Mouse (Mus musculus) kidney, embryonic 16.5 days (tissue): Measurements from ENCODE around the gene Hnrnpd. TPM values are rescaled to one million over a fixed set of nuclear protein-coding genes. Genes with fewer than 3 reads are reported as not detected.
A peak's percentile ranks its signal among the peaks of the same experiment; 100 is the strongest.

ENCODE experiments used
- ATAC-seq: fragments of 200-750 bp; cut with Nextera tagmentation; 2 replicates; pipeline ENCODE4 v1.8.0; 2017; ENCODE audit warnings: moderate TSS enrichment; ENCODE audit not compliant: low FRiP score, low TSS enrichment
- H3K27ac ChIP-seq: fragments of 300-500 bp; sonication (generic); 2 replicates; pipeline ENCODE4 v1.5.1; 2014; ENCODE audit warnings: low read length
- H3K27me3 ChIP-seq: fragments of 300-500 bp; sonication (generic); 2 replicates; pipeline ENCODE4 v1.6.1; 2014; ENCODE audit warnings: low read length, control low read depth, mixed read lengths; ENCODE audit not compliant: insufficient read depth
- H3K36me3 ChIP-seq: fragments of 300-500 bp; sonication (generic); 2 replicates; pipeline ENCODE4 v1.6.1; 2014; ENCODE audit warnings: low read length, control low read depth, mixed read lengths; ENCODE audit not compliant: insufficient read depth
- H3K4me1 ChIP-seq: fragments of 300-500 bp; sonication (generic); 2 replicates; pipeline ENCODE4 v1.6.1; 2014; ENCODE audit warnings: low read length, control low read depth, mixed read lengths; ENCODE audit not compliant: insufficient read depth
- H3K4me2 ChIP-seq: fragments of 300-500 bp; sonication (generic); replicated peaks from 2 replicates; pipeline ENCODE4 v1.6.1; 2014; ENCODE audit warnings: low read depth, low read length
- H3K4me3 ChIP-seq: fragments of 300-500 bp; sonication (generic); 2 replicates; pipeline ENCODE4 v1.5.1; 2014; ENCODE audit warnings: mild to moderate bottlenecking, low read length
- H3K9ac ChIP-seq: fragments of 300-500 bp; sonication (generic); replicated peaks from 2 replicates; pipeline ENCODE4 v1.6.1; 2014; ENCODE audit warnings: low read length
- H3K9me3 ChIP-seq: fragments of 300-500 bp; sonication (generic); 2 replicates; pipeline ENCODE4 v1.6.1; 2016; ENCODE audit warnings: low read length, control low read depth
- WGBS: fragments of 180-500 bp; shearing (Covaris S2); extraction: QIAGEN DNeasy Blood & Tissue Kit; methylation state at CpG from one replicate; pipeline ENCODE4 v1.1.7; 2014; 5-methylcytosine and 5-hydroxymethylcytosine counted together
- polyA plus RNA-seq: library from polyadenylated mRNA; unstranded; fragments of >200 nt; fragmentation: Nextera tagmentation; extraction: Ambion mirVana; gene quantifications from 2 replicates; pipeline ENCODE4 v1.2.1, GENCODE M21; 2015

Gene Hnrnpd
- polyA plus RNA-seq = 57.2 and 84.8 TPM in 2 replicates

GRCm38 (mm10) chr5:99978699-99979442 lies at the start of gene Hnrnpd, which contains the start of gene 4930524J08Rik:
Gene Hnrnpd (minus strand): TSS chr5:99978938.
Gene 4930524J08Rik (plus strand): TSS chr5:99979061.
- peak; percentile 97 for ATAC-seq
- Histone ChIP-seq H3K36me3 (peaks cover 3% of the 10 kb centered on the region; the same call in 1 of the 2 replicates), H3K27ac (peak within 1 kb of the TSS; percentile 100), H3K4me3 (peak within 1 kb of the TSS; percentile 95), H3K4me1 (peaks cover 20% of the 10 kb centered on the region), H3K9me3 (no peaks in the 10 kb centered on the region), H3K9ac (peak within 1 kb of the TSS; percentile 99), H3K27me3 (no peaks in the 10 kb centered on the region), H3K4me2 (peak within 1 kb of the TSS; percentile 95)
- under 1% methylated on average over 70 of the region's 97 CpGs for WGBS

GRCm38 (mm10) chr5:100024868-100025267 lies 46.1 kb upstream of the Hnrnpd start:
- no peaks in the 10 kb centered on the region for H3K4me1 ChIP-seq
- H3K36me3 ChIP-seq = no peaks in the 10 kb centered on the region
- no peaks in the 10 kb centered on the region for H3K9me3 ChIP-seq
- WGBS = 64% methylated on average over 1 of the region's 1 CpGs
- H3K4me2 ChIP-seq = no peak overlapping the region
- H3K27ac ChIP-seq = no peak overlapping the region
- H3K4me3 ChIP-seq = no peak overlapping the region
- ATAC-seq = no peak
- no peak overlapping the region for H3K9ac ChIP-seq
- no peaks in the 10 kb centered on the region for H3K27me3 ChIP-seq

GRCm38 (mm10) chr5:100024403-100024802 lies 45.7 kb upstream of the Hnrnpd start:
- WGBS = 61% methylated on average over 5 of the region's 5 CpGs
- no peak for ATAC-seq

GRCm38 (mm10) chr5:100020089-100020488 lies 41.4 kb upstream of the Hnrnpd start:
- H3K9ac ChIP-seq = no peak overlapping the region
- no peaks in the 10 kb centered on the region for H3K36me3 ChIP-seq
- H3K4me1 ChIP-seq = no peaks in the 10 kb centered on the region
- H3K9me3 ChIP-seq = no peaks in the 10 kb centered on the region
- no peak overlapping the region for H3K27ac ChIP-seq
- no peak overlapping the region for H3K4me2 ChIP-seq
- H3K27me3 ChIP-seq = no peaks in the 10 kb centered on the region
- no peak for ATAC-seq
- no peak overlapping the region for H3K4me3 ChIP-seq

More at GRCm38 (mm10) chr5:100024403-100024802, 45.7 kb upstream of the Hnrnpd start:
- Histone ChIP-seq H3K9ac (no peak overlapping the region), H3K27me3 (no peaks in the 10 kb centered on the region), H3K9me3 (no peaks in the 10 kb centered on the region), H3K36me3 (no peaks in the 10 kb centered on the region), H3K4me3 (no peak overlapping the region), H3K4me1 (no peaks in the 10 kb centered on the region), H3K4me2 (no peak overlapping the region), H3K27ac (no peak overlapping the region)

- H3K9me3 ChIP-seq = no peaks in the 10 kb centered on the region
- no peak for ATAC-seq
- no peak overlapping the region for H3K27ac ChIP-seq
- no peak overlapping the region for H3K4me2 ChIP-seq
- no peak overlapping the region for H3K4me3 ChIP-seq
- H3K9ac ChIP-seq = no peak overlapping the region
- WGBS = 81% methylated on average over 9 of the region's 9 CpGs
- no peaks in the 10 kb centered on the region for H3K27me3 ChIP-seq
- H3K4me1 ChIP-seq = no peaks in the 10 kb centered on the region
- no peaks in the 10 kb centered on the region for H3K36me3 ChIP-seq
Measured at GRCm38 (mm10) chr5:100012599-100012998, 33.9 kb upstream of the Hnrnpd start.

GRCm38 (mm10) chr5:100008485-100008884 lies 29.7 kb upstream of the Hnrnpd start:
- no peaks in the 10 kb centered on the region for H3K9me3 ChIP-seq
- 50% methylated on average over 3 of the region's 3 CpGs for WGBS

GRCm38 (mm10) chr5:100007040-100007375 lies 28.3 kb upstream of the Hnrnpd start:
- Histone ChIP-seq H3K9me3 (no peaks in the 10 kb centered on the region), H3K4me3 (no peak overlapping the region), H3K27me3 (no peaks in the 10 kb centered on the region), H3K27ac (no peak overlapping the region), H3K4me2 (no peak overlapping the region), H3K9ac (no peak overlapping the region), H3K36me3 (no peaks in the 10 kb centered on the region), H3K4me1 (no peaks in the 10 kb centered on the region)
- ATAC-seq = no peak
- 84% methylated on average over 4 of the region's 4 CpGs for WGBS

More at GRCm38 (mm10) chr5:100008485-100008884, 29.7 kb upstream of the Hnrnpd start:
- H3K4me2 ChIP-seq = no peak overlapping the region
- no peaks in the 10 kb centered on the region for H3K27me3 ChIP-seq
- no peak overlapping the region for H3K9ac ChIP-seq
- no peak overlapping the region for H3K4me3 ChIP-seq
- no peaks in the 10 kb centered on the region for H3K36me3 ChIP-seq
- H3K4me1 ChIP-seq = no peaks in the 10 kb centered on the region
- H3K27ac ChIP-seq = no peak overlapping the region
- no peak for ATAC-seq

GRCm38 (mm10) chr5:100006324-100007039 lies 27.7 kb upstream of the Hnrnpd start:
- WGBS = 90% methylated on average over 4 of the region's 4 CpGs
- no peak overlapping the region for H3K4me2 ChIP-seq
- H3K27me3 ChIP-seq = no peaks in the 10 kb centered on the region
- no peak overlapping the region for H3K27ac ChIP-seq
- no peaks in the 10 kb centered on the region for H3K9me3 ChIP-seq
- no peak overlapping the region for H3K9ac ChIP-seq
- H3K4me3 ChIP-seq = no peak overlapping the region
- H3K4me1 ChIP-seq = no peaks in the 10 kb centered on the region
- ATAC-seq = no peak
- no peaks in the 10 kb centered on the region for H3K36me3 ChIP-seq

- no peaks in the 10 kb centered on the region for H3K4me1 ChIP-seq
- no peak overlapping the region for H3K9ac ChIP-seq
- H3K27ac ChIP-seq = no peak overlapping the region
- no peaks in the 10 kb centered on the region for H3K9me3 ChIP-seq
- WGBS = 84% methylated on average over 6 of the region's 6 CpGs
- no peak for ATAC-seq
- H3K27me3 ChIP-seq = no peaks in the 10 kb centered on the region
- H3K4me3 ChIP-seq = no peak overlapping the region
- H3K36me3 ChIP-seq = no peaks in the 10 kb centered on the region
- H3K4me2 ChIP-seq = no peak overlapping the region
Measured at GRCm38 (mm10) chr5:100005896-100006295, 27.2 kb upstream of the Hnrnpd start.

- no peak overlapping the region for H3K4me2 ChIP-seq
- H3K27me3 ChIP-seq = no peaks in the 10 kb centered on the region
- no peak overlapping the region for H3K27ac ChIP-seq
- H3K4me3 ChIP-seq = no peak overlapping the region
- H3K36me3 ChIP-seq = no peaks in the 10 kb centered on the region
- H3K4me1 ChIP-seq = no peaks in the 10 kb centered on the region
- WGBS = 69% methylated on average over 3 of the region's 3 CpGs
- H3K9me3 ChIP-seq = no peaks in the 10 kb centered on the region
- ATAC-seq = no peak
- H3K9ac ChIP-seq = no peak overlapping the region
Measured at GRCm38 (mm10) chr5:100005431-100005830, 26.7 kb upstream of the Hnrnpd start.
